In genomic region chr14:57664311-57664821, GRCm38 (mm10) we compare ENCODE assay signal across 8 mouse cellular contexts. TPM values are rescaled to one million over a fixed set of nuclear protein-coding genes. Genes with fewer than 3 reads are reported as not detected.
DNase-seq lines count a peak whose midpoint lies in the region; ATAC-seq and TF ChIP-seq lines count a peak whose summit lies in the region.

No protein-coding gene starts in this region.

- no peaks in the 10 kb centered on the region for H3K27me3 ChIP-seq in limb, embryonic 12.5 days

- H3K27ac ChIP-seq in gastrocnemius, adult 2 months: peak overlapping the region; percentile 89
- H3K27ac ChIP-seq in bone marrow macrophage, adult 2 months (ENCODE audit: insufficient read depth, low read depth, low read length): peak overlapping the region; percentile 54
- H3K27ac ChIP-seq in limb, embryonic 12.5 days: peak overlapping the region; percentile 97

- WGBS in limb, embryonic 12.5 days: under 1% methylated on average over 19 of the region's 19 CpGs

- no peak for TF ChIP-seq POLR2A in bone marrow macrophage, adult 2 months (IDR thresholded peaks at IDR 0.05; ENCODE audit: borderline replicate concordance, low read depth, low read length)

- peaks cover 6% of the 10 kb centered on the region; the same call in 1 of the 2 replicates for H3K36me3 ChIP-seq in limb, embryonic 12.5 days

- peak; percentile 52 for ATAC-seq in limb, embryonic 12.5 days (ENCODE audit: insufficient number of reproducible peaks, insufficient read depth, low FRiP score, low TSS enrichment, low read depth)
- ATAC-seq in monocyte, adult 5-6 weeks (replicated peaks; ENCODE audit: insufficient number of reproducible peaks, low FRiP score, low TSS enrichment, poor library complexity, severe bottlenecking): peak; percentile 44

- peak overlapping the region; percentile 92 for H3K9ac ChIP-seq in limb, embryonic 12.5 days (replicated peaks)

- H3K4me1 ChIP-seq in bone marrow macrophage, adult 2 months (ENCODE audit: control insufficient read depth, insufficient read depth, low read length): peaks cover 25% of the 10 kb centered on the region
- H3K4me1 ChIP-seq in limb, embryonic 12.5 days (replicated peaks): peaks cover 5% of the 10 kb centered on the region

- no peak for TF ChIP-seq CTCF in gastrocnemius, adult 2 months (IDR thresholded peaks at IDR 0.05)
- TF ChIP-seq CTCF in bone marrow macrophage, adult 2 months (IDR thresholded peaks at IDR 0.05; ENCODE audit: low read depth, low read length): no peak

- no peaks in the 10 kb centered on the region for H3K9me3 ChIP-seq in limb, embryonic 12.5 days

- peak overlapping the region; percentile 86 for H3K4me3 ChIP-seq in gastrocnemius, adult 2 months
- peak overlapping the region; percentile 82 for H3K4me3 ChIP-seq in bone marrow macrophage, adult 2 months (ENCODE audit: insufficient read depth, low read length)
- H3K4me3 ChIP-seq in limb, embryonic 12.5 days (replicated peaks): peak overlapping the region; percentile 83

- intact Hi-C loops in gastrocnemius, adult 2 months (cut with DNase I): no loop called here

- peak overlapping the region; percentile 83 for H3K4me2 ChIP-seq in limb, embryonic 12.5 days

- DNase-seq in gastrocnemius, adult 2 months: peak; percentile 34
- no peak for DNase-seq in gastrocnemius, adult 8-10 months (ENCODE audit: low spot score in 2 of 2)
- DNase-seq in A20 (ENCODE audit: low read depth, low spot score): peak; percentile 72
- DNase-seq in forelimb bud, embryonic 11.5 days (ENCODE audit: low read depth, low spot score): peak; percentile 8
- DNase-seq in layer of hippocampus, adult 11-12 months (ENCODE audit: low spot score): no peak

RNA-seq across cellular contexts. Expression of gene Xpo4, which starts 0.9 kb away (rescaled TPM):
- total RNA-seq in gastrocnemius, adult 2 months (2021): 10 to 100 TPM in 1 of 2 experiments, 1 to 10 TPM in 1; 8.4 to 17.8 TPM
- total RNA-seq in gastrocnemius, adult 8-10 months (2022): 10 to 100 TPM; 10.0 to 11.7 (median 10.7) TPM
- polyA plus RNA-seq in bone marrow macrophage, adult 2 months (2012; ENCODE audit: insufficient read depth, insufficient read length, missing spikeins): 8.8 and 8.9 TPM in 2 replicates
- polyA plus RNA-seq in limb, embryonic 12.5 days (2016; fragmentation: Nextera tagmentation; extraction: Ambion mirVana): 30.7 and 33.6 TPM in 2 replicates
- 31.5 to 36.8 TPM (median 34.4 TPM) in 3 replicates for total RNA-seq in monocyte, adult 5-6 weeks (2017)

Comparison
In these comparisons a context has a peak if more than half of its experiments do, and no peak if none do; other contexts are left out.
1. DNase-seq: peak in gastrocnemius, adult 2 months (single experiment), A20 (single experiment) and forelimb bud, embryonic 11.5 days (single experiment); none in gastrocnemius, adult 8-10 months (0 of 2) and layer of hippocampus, adult 11-12 months (single experiment).
2. Peak in every context shown above with its lines, with median percentiles within 50 percentile points of each other: H3K27ac ChIP-seq and H3K4me3 ChIP-seq.